Mouse (Mus musculus) olfactory bulb, adult 2 months (tissue): ENCODE measurements around the gene Atxn7l2. TPM values are rescaled to one million over a fixed set of nuclear protein-coding genes. Genes with fewer than 3 reads are reported as not detected.

Source experiments
- H3K27ac ChIP-seq: fragments of 200-500 bp; 2 replicates; pipeline ENCODE4 v1.5.1; 2012; ENCODE audit warnings: low read depth, low read length; ENCODE audit not compliant: insufficient read depth
- H3K4me1 ChIP-seq: fragments of 200-500 bp; 2 replicates; pipeline ENCODE4 v1.6.1; 2012; ENCODE audit warnings: low read length; ENCODE audit not compliant: control insufficient read depth, insufficient read depth
- H3K4me3 ChIP-seq: fragments of 200-500 bp; 2 replicates; pipeline ENCODE4 v1.5.1; 2012; ENCODE audit warnings: mild to moderate bottlenecking, low read depth, low read length, moderate library complexity; ENCODE audit not compliant: insufficient read depth
- CTCF ChIP-seq: fragments of 200-500 bp; IDR thresholded peaks from 2 replicates; pipeline ENCODE4 v1.5.1; 2012; ENCODE audit warnings: low read depth, mild to moderate bottlenecking, low read length, moderate library complexity; ENCODE audit not compliant: insufficient read depth
- POLR2A ChIP-seq: fragments of 200-500 bp; IDR thresholded peaks from 2 replicates; pipeline ENCODE4 v1.6.1; 2012; ENCODE audit warnings: mild to moderate bottlenecking, low read depth, low read length, moderate library complexity; ENCODE audit not compliant: insufficient read depth
- WGBS: fragments of 180-500 bp; shearing (Covaris S2); methylation state at CpG from one replicate; pipeline ENCODE4 v1.1.7; 2018; 5-methylcytosine and 5-hydroxymethylcytosine counted together
- polyA plus RNA-seq: library from polyadenylated mRNA; stranded (reverse); fragments of >200 nt; gene quantifications from 2 replicates; pipeline ENCODE4 v1.2.4, GENCODE M21; 2012; ENCODE audit warnings: low replicate concordance; ENCODE audit not compliant: missing spikeins, insufficient read depth, insufficient read length

The Atxn7l2 gene
- polyA plus RNA-seq, 1 experiment, result not detected

GRCm38 (mm10) chr3:108209001-108209400 is 1.7 kb downstream of the Atxn7l2 start:
- Histone ChIP-seq H3K4me1 (peaks cover 37% of the 10 kb centered on the region), H3K27ac (no peak overlapping the region), H3K4me3 (peak overlapping the region; percentile 57)
- TF ChIP-seq POLR2A, result no peak
- TF ChIP-seq CTCF, result no peak
- WGBS, result 40% methylated on average over 3 of the region's 3 CpGs

GRCm38 (mm10) chr3:108206731-108207375 is 3.9 kb downstream of the Atxn7l2 start:
- Histone ChIP-seq H3K4me1 (peaks cover 47% of the 10 kb centered on the region), H3K27ac (no peak overlapping the region), H3K4me3 (no peak overlapping the region)
- TF ChIP-seq CTCF (no peak), POLR2A (no peak)
- 56% methylated on average over 15 of the region's 15 CpGs for WGBS

GRCm38 (mm10) chr3:108205601-108206000 is 5.1 kb downstream of the Atxn7l2 start:
- TF ChIP-seq POLR2A, result no peak
- TF ChIP-seq CTCF, result no peak
- Histone ChIP-seq H3K4me3 (no peak overlapping the region), H3K4me1 (peaks cover 54% of the 10 kb centered on the region), H3K27ac (no peak overlapping the region)
- WGBS, result 90% methylated on average over 8 of the region's 8 CpGs

- no peak overlapping the region for H3K27ac ChIP-seq
- 87% methylated on average over 11 of the region's 11 CpGs for WGBS
- TF ChIP-seq CTCF (no peak), POLR2A (no peak)
- H3K4me1 ChIP-seq, result peaks cover 57% of the 10 kb centered on the region
- no peak overlapping the region for H3K4me3 ChIP-seq
These were observed 6.3 kb downstream of the Atxn7l2 start for GRCm38 (mm10) chr3:108204470-108204869.

- Histone ChIP-seq H3K4me3 (no peak overlapping the region), H3K27ac (peak overlapping the region; percentile 4; the same call in 1 of the 2 replicates), H3K4me1 (peaks cover 56% of the 10 kb centered on the region)
- WGBS, result 72% methylated on average over 11 of the region's 11 CpGs
- TF ChIP-seq POLR2A (no peak), CTCF (peak; percentile 53; the same call in 1 of the 2 replicates)
These were observed 7.0 kb downstream of the Atxn7l2 start for GRCm38 (mm10) chr3:108203621-108204325.

- Histone ChIP-seq H3K4me3 (no peak overlapping the region), H3K4me1 (peaks cover 53% of the 10 kb centered on the region), H3K27ac (no peak overlapping the region)
- TF ChIP-seq POLR2A (no peak), CTCF (no peak)
- WGBS, result 95% methylated on average over 13 of the region's 13 CpGs
These were observed 7.5 kb downstream of the Atxn7l2 start for GRCm38 (mm10) chr3:108203212-108203611.

- Histone ChIP-seq H3K27ac (peak overlapping the region; percentile 31; the same call in 1 of the 2 replicates), H3K4me3 (no peak overlapping the region), H3K4me1 (peaks cover 51% of the 10 kb centered on the region)
- TF ChIP-seq CTCF, result no peak
- no peak for TF ChIP-seq POLR2A
These were observed 8.2 kb downstream of the Atxn7l2 start for GRCm38 (mm10) chr3:108202506-108202905.

GRCm38 (mm10) chr3:108200329-108201323 is 10.1 kb downstream of the Atxn7l2 start, which contains the start of gene Cyb561d1:
Gene Cyb561d1 (minus strand): TSS chr3:108201212.
- 1% methylated on average over 44 of the region's 44 CpGs for WGBS
- H3K4me3 ChIP-seq, result peak within 1 kb of the TSS; percentile 97
- H3K27ac ChIP-seq, result peak within 1 kb of the TSS; percentile 91
- H3K4me1 ChIP-seq, result peaks cover 53% of the 10 kb centered on the region
- no peak; the same call in 1 of the 2 replicates for TF ChIP-seq CTCF
- peak; percentile 51; the same call in 1 of the 2 replicates for TF ChIP-seq POLR2A
